Mouse (Mus musculus): ENCODE measurements around the gene Rasd1.

Gene Rasd1

GRCm38 (mm10) chr11:59964818-59965217 is at the start of gene Rasd1:
Gene Rasd1 (minus strand): TSS chr11:59964944.
- DNase-seq (ENCODE audit: low read depth, low spot score): peak; percentile 62

- peak; percentile 61 for DNase-seq (ENCODE audit: low read depth, low spot score)
Measured at GRCm38 (mm10) chr11:60011516-60011915, 46.8 kb upstream of the Rasd1 start.

- no peak for DNase-seq (ENCODE audit: low read depth, low spot score)
Measured at GRCm38 (mm10) chr11:60009451-60009850, 44.7 kb upstream of the Rasd1 start.

- no peak for DNase-seq (ENCODE audit: low read depth, low spot score)
Measured at GRCm38 (mm10) chr11:60005866-60006265, 41.1 kb upstream of the Rasd1 start.

- no peak for DNase-seq (ENCODE audit: low read depth, low spot score)
Measured at GRCm38 (mm10) chr11:60004716-60005115, 40.0 kb upstream of the Rasd1 start.

GRCm38 (mm10) chr11:60003811-60004210 is 39.1 kb upstream of the Rasd1 start:
- DNase-seq (ENCODE audit: low read depth, low spot score): no peak

GRCm38 (mm10) chr11:60001231-60001980 is 36.7 kb upstream of the Rasd1 start:
- no peak for DNase-seq (ENCODE audit: low read depth, low spot score)

GRCm38 (mm10) chr11:59994318-59994717 is 29.6 kb upstream of the Rasd1 start:
- no peak for DNase-seq (ENCODE audit: low read depth, low spot score)

GRCm38 (mm10) chr11:59991365-59991764 is 26.6 kb upstream of the Rasd1 start:
- no peak for DNase-seq (ENCODE audit: low read depth, low spot score)

GRCm38 (mm10) chr11:59989406-59989805 is 24.7 kb upstream of the Rasd1 start:
- DNase-seq (ENCODE audit: low read depth, low spot score): no peak

GRCm38 (mm10) chr11:59977831-59978230 is 13.1 kb upstream of the Rasd1 start:
- no peak for DNase-seq (ENCODE audit: low read depth, low spot score)

GRCm38 (mm10) chr11:59975241-59975640 is 10.5 kb upstream of the Rasd1 start:
- no peak for DNase-seq (ENCODE audit: low read depth, low spot score)

- no peak for DNase-seq (ENCODE audit: low read depth, low spot score)
Measured at GRCm38 (mm10) chr11:59973389-59973788, 8.6 kb upstream of the Rasd1 start.

GRCm38 (mm10) chr11:59971691-59972090 is 6.9 kb upstream of the Rasd1 start:
- DNase-seq (ENCODE audit: low read depth, low spot score): no peak

- DNase-seq (ENCODE audit: low read depth, low spot score): no peak
Measured at GRCm38 (mm10) chr11:59970780-59971179, 6.0 kb upstream of the Rasd1 start.

- no peak for DNase-seq (ENCODE audit: low read depth, low spot score)
Measured at GRCm38 (mm10) chr11:59967765-59968164, 3.0 kb upstream of the Rasd1 start.

GRCm38 (mm10) chr11:59966102-59966483 is 1.3 kb upstream of the Rasd1 start:
- DNase-seq (ENCODE audit: low read depth, low spot score): no peak

- DNase-seq (ENCODE audit: low read depth, low spot score): peak; percentile 34
Measured at GRCm38 (mm10) chr11:59965227-59966101, 720 bp upstream of the Rasd1 start.

GRCm38 (mm10) chr11:59964163-59964758 is 483 bp downstream of the Rasd1 start:
- DNase-seq (ENCODE audit: low read depth, low spot score): no peak

GRCm38 (mm10) chr11:59963364-59964162 is 1.2 kb downstream of the Rasd1 start:
- DNase-seq (ENCODE audit: low read depth, low spot score): no peak

GRCm38 (mm10) chr11:59962590-59962989 is 2.2 kb downstream of the Rasd1 start:
- no peak for DNase-seq (ENCODE audit: low read depth, low spot score)
